Mouse (Mus musculus): ENCODE results near the gene Lpcat3.

Gene Lpcat3

GRCm38 (mm10) chr6:124708289-124708889, 45.6 kb downstream of the Lpcat3 start:
- DNase-seq = no peak

GRCm38 (mm10) chr6:124711824-124712782, 49.3 kb downstream of the Lpcat3 start, which contains the start of the genes Emg1 and Phb2:
Gene Emg1 (minus strand): TSS chr6:124712178.
Gene Phb2 (plus strand): TSS chr6:124712336.
- peak; percentile 99 for DNase-seq

GRCm38 (mm10) chr6:124712918-124713317, 50.1 kb downstream of the Lpcat3 start:
- DNase-seq = no peak

GRCm38 (mm10) chr6:124716864-124717490, 54.1 kb downstream of the Lpcat3 start:
- peak; percentile 58 for DNase-seq

GRCm38 (mm10) chr6:124717968-124718367, 55.1 kb downstream of the Lpcat3 start:
- no peak for DNase-seq

- peak; percentile 55 for DNase-seq
Measured at GRCm38 (mm10) chr6:124718703-124719102, 55.9 kb downstream of the Lpcat3 start.

- DNase-seq = no peak
Measured at GRCm38 (mm10) chr6:124719354-124719978, 56.6 kb downstream of the Lpcat3 start.

GRCm38 (mm10) chr6:124720904-124721303, 58.1 kb downstream of the Lpcat3 start:
- no peak for DNase-seq

- no peak for DNase-seq
Measured at GRCm38 (mm10) chr6:124722876-124723473, 60.1 kb downstream of the Lpcat3 start.

- no peak for DNase-seq
Measured at GRCm38 (mm10) chr6:124723541-124723940, 60.7 kb downstream of the Lpcat3 start.

GRCm38 (mm10) chr6:124724472-124724871, 61.6 kb downstream of the Lpcat3 start:
- DNase-seq = no peak

- DNase-seq = no peak
Measured at GRCm38 (mm10) chr6:124728621-124729020, 65.8 kb downstream of the Lpcat3 start.

GRCm38 (mm10) chr6:124729850-124730705, 67.3 kb downstream of the Lpcat3 start:
- DNase-seq = no peak

GRCm38 (mm10) chr6:124731038-124731437, 68.2 kb downstream of the Lpcat3 start:
- DNase-seq = no peak

GRCm38 (mm10) chr6:124732476-124733370, 69.9 kb downstream of the Lpcat3 start:
- DNase-seq = no peak

- DNase-seq = no peak
Measured at GRCm38 (mm10) chr6:124734417-124734816, 71.6 kb downstream of the Lpcat3 start.

- no peak for DNase-seq
Measured at GRCm38 (mm10) chr6:124737040-124737439, 74.2 kb downstream of the Lpcat3 start.

GRCm38 (mm10) chr6:124738511-124739023, 75.7 kb downstream of the Lpcat3 start, which contains the start of gene Ptpn6:
Gene Ptpn6 (minus strand): TSS chr6:124738714.
- peak; percentile 96 for DNase-seq

GRCm38 (mm10) chr6:124739231-124739796, 76.5 kb downstream of the Lpcat3 start:
- DNase-seq = no peak

Measured in kidney, adult 9 months (tissue).